Mouse (Mus musculus) B cell, adult 62 days (primary cell): ENCODE results near the gene Foxd2. TPM values are rescaled to one million over a fixed set of nuclear protein-coding genes. Genes with fewer than 3 reads are reported as not detected.

ENCODE experiments used
- total RNA-seq: library from RNA; stranded (reverse); gene quantifications from 4 replicates; pipeline ENCODE4 v1.2.4, GENCODE M21; 2023

Foxd2 gene
- 0.88 to 1.3 TPM (median 1.2 TPM) in 4 replicates for total RNA-seq

GRCm38 (mm10) chr4:114908829-114909601, at the start of gene Foxd2:
TSS of gene Foxd2 (minus strand) at chr4:114908873.

GRCm38 (mm10) chr4:114925917-114926312, 17.2 kb upstream of the Foxd2 start, which contains the start of gene Foxe3:
TSS of gene Foxe3 (minus strand) at chr4:114926013.

Other genes with a start within 250 kb of the Foxd2 start
- gene Gm12830, start 87.2 kb downstream of the Foxd2 start, total RNA-seq = not detected in 4 replicates
- not detected in 4 replicates for gene Foxe3, start 17.1 kb upstream of the Foxd2 start, total RNA-seq
- gene Cmpk1, start 78.4 kb upstream of the Foxd2 start, total RNA-seq = 38.9 to 49.1 TPM (median 44.6 TPM) in 4 replicates
- gene Stil, start 91.3 kb upstream of the Foxd2 start, total RNA-seq = 0.36 to 0.86 TPM (median 0.57 TPM) in 4 replicates
- gene Tal1, start 147.6 kb upstream of the Foxd2 start, total RNA-seq = 0.18 to 0.26 TPM (median 0.25 TPM) in 3 of 4 replicates, not detected in the other
- gene Pdzk1ip1, start 179.8 kb upstream of the Foxd2 start, total RNA-seq = not detected in 4 replicates
- not detected in 4 replicates for gene Cyp4x1, start 225.4 kb upstream of the Foxd2 start, total RNA-seq